Mouse (Mus musculus): ENCODE measurements around the gene Madd.

Madd gene

GRCm38 (mm10) chr2:91097015-91097414, 86.6 kb downstream of the Madd start:
- no peak for DNase-seq (ENCODE audit: low read depth, low spot score)

GRCm38 (mm10) chr2:91096524-91096923, 87.1 kb downstream of the Madd start:
- no peak for DNase-seq (ENCODE audit: low read depth, low spot score)

- DNase-seq (ENCODE audit: low read depth, low spot score), result no peak
Measured at GRCm38 (mm10) chr2:91090827-91091226, 92.8 kb downstream of the Madd start.

- no peak for DNase-seq (ENCODE audit: low read depth, low spot score)
Measured at GRCm38 (mm10) chr2:91090208-91090607, 93.4 kb downstream of the Madd start.

GRCm38 (mm10) chr2:91088987-91089386, 94.7 kb downstream of the Madd start:
- DNase-seq (ENCODE audit: low read depth, low spot score), result no peak

- DNase-seq (ENCODE audit: low read depth, low spot score), result no peak
Measured at GRCm38 (mm10) chr2:91087453-91087852, 96.2 kb downstream of the Madd start.

All from 3T3-L1 (cell line).